Mouse (Mus musculus) stomach, embryonic 16.5 days (tissue): ENCODE measurements at regions not wholly inside any gene's neighbourhood (a gene's known extent, or its start where the extent isn't known, plus 50 kb on each side); places are given as distances from the start of the nearest gene placed in this dataset.
A peak's percentile ranks its signal among the peaks of the same experiment; 100 is the strongest.

ENCODE experiments used
- ATAC-seq: fragments of 200-750 bp; cut with Nextera tagmentation; 2 replicates; pipeline ENCODE4 v1.8.0; 2017; ENCODE audit warnings: moderate number of reproducible peaks, moderate TSS enrichment; ENCODE audit not compliant: insufficient read depth, low FRiP score
- H3K27ac ChIP-seq: fragments of 300-500 bp; sonication (generic); 2 replicates; pipeline ENCODE4 v1.5.1; 2014; ENCODE audit warnings: low read length
- H3K27me3 ChIP-seq: fragments of 300-500 bp; sonication (generic); 2 replicates; pipeline ENCODE4 v1.6.1; 2014; ENCODE audit warnings: low read length, control low read depth, mixed read lengths; ENCODE audit not compliant: control insufficient read depth, insufficient read depth
- H3K36me3 ChIP-seq: fragments of 300-500 bp; sonication (generic); 2 replicates; pipeline ENCODE4 v1.6.1; 2014; ENCODE audit warnings: low read length; ENCODE audit not compliant: control insufficient read depth, insufficient read depth
- H3K4me1 ChIP-seq: fragments of 300-500 bp; sonication (generic); 2 replicates; pipeline ENCODE4 v1.6.1; 2014; ENCODE audit warnings: low read length, control low read depth, mixed read lengths; ENCODE audit not compliant: control insufficient read depth, insufficient read depth
- H3K4me2 ChIP-seq: fragments of 300-500 bp; sonication (generic); 2 replicates; pipeline ENCODE4 v1.6.1; 2014; ENCODE audit warnings: low read depth, low read length, mixed read lengths
- H3K4me3 ChIP-seq: fragments of 300-500 bp; sonication (generic); replicated peaks from 2 replicates; pipeline ENCODE4 v1.5.1; 2014; ENCODE audit warnings: mild to moderate bottlenecking, low read length
- H3K9ac ChIP-seq: fragments of 300-500 bp; sonication (generic); 2 replicates; pipeline ENCODE4 v1.6.1; 2014; ENCODE audit warnings: low read length
- H3K9me3 ChIP-seq: fragments of 300-500 bp; sonication (generic); replicated peaks from 2 replicates; pipeline ENCODE4 v1.6.1; 2016; ENCODE audit warnings: low read length, control low read depth; ENCODE audit not compliant: control insufficient read depth
- WGBS: fragments of 180-500 bp; shearing (Covaris S2); extraction: QIAGEN DNeasy Blood & Tissue Kit; methylation state at CpG from one replicate; pipeline ENCODE4 v1.1.7; 2014; 5-methylcytosine and 5-hydroxymethylcytosine counted together

DNA sequence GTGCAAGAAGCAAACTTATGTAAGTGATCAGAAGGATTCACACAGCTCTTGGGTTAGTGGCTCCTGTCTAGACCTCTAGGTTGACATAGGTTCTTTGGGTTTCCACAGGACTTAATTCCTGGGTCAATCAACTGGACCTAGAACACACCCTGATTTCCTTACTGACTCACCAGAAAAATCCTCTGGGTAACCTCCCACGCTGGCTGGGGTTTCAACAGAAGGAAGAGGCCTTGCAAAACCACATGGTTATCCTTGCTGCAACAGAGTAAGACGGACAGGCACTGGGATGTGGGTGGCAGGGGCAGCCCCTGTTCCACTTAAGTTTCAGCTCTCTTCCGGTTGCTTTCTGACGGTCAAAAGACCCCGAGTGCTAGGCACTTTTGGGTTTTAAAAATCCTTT lies 88.2 kb upstream of the Ddhd1 start:
- H3K27me3 ChIP-seq = no peaks in the 10 kb centered on the region
- no peaks in the 10 kb centered on the region for H3K9me3 ChIP-seq
- no peak overlapping the region for H3K4me3 ChIP-seq
- 88% methylated on average over 5 of the region's 5 CpGs for WGBS
- H3K9ac ChIP-seq = no peak overlapping the region
- no peak for ATAC-seq
- no peaks in the 10 kb centered on the region for H3K4me1 ChIP-seq
- no peak overlapping the region for H3K27ac ChIP-seq
- no peaks in the 10 kb centered on the region for H3K36me3 ChIP-seq
- no peak overlapping the region for H3K4me2 ChIP-seq

DNA sequence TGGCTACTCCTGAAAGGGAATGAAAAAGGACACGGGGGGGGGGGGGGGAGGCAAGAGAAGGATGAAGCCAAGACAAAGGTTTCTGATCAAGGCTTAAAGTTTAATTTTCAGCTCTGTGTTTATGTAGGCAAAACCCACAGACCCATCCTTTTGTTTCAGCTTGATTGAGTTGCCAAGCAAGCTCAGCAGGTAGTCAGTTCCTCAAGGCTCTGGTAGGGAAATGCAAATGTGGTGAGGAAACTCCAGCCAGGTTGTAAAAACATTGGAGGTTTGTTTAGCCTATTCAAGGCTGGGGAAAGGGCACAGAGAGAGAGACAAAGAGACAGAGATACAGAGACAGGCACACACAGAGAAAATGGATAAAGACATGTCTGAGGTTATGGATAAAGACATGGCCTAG lies 99.4 kb upstream of the Ddhd1 start:
- H3K4me2 ChIP-seq = no peak overlapping the region
- H3K27ac ChIP-seq = no peak overlapping the region
- no peak overlapping the region for H3K4me3 ChIP-seq
- H3K9ac ChIP-seq = no peak overlapping the region
- no peaks in the 10 kb centered on the region for H3K9me3 ChIP-seq
- no peaks in the 10 kb centered on the region for H3K4me1 ChIP-seq
- H3K36me3 ChIP-seq = no peaks in the 10 kb centered on the region
- no peak for ATAC-seq
- 0% methylated on average over 1 of the region's 1 CpGs for WGBS
- no peaks in the 10 kb centered on the region for H3K27me3 ChIP-seq

DNA sequence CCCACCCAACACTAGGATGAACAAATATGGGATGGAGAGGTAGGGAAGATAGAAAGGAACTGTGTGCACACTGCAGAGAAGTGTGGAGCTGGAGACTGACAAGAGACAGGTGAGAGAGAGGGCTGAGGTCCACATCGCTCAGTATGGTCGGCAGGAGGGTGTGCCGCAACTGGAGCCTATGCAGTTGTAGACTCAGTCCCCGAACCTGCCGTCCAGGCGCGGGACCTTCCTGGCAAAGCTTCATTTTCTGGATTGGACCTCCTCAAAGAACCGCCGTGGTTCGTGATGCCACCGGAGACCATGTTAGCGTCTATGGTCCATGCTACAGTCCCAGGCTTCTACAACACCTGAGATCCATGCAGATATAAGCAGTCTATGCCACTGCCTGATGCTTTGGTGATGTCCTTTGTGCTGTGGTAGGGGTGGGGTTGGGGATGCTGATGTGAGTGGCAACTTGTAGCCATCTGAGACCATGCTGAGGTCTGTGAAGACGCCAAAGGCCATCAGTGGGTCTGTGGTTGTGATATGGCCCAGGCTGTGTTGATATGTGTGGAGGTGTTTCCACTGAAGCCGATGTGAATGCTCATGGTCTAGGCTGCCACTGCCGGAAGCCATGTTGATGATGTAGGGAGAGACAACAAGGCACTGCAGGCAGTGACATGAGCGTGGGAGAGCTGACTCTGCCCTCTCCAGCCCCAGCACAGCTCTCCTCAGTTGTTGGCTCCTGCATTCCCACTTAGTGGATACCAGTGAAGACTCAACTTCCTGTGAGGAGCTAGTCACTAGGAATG lies 103.1 kb upstream of the Ddhd1 start:
- Histone ChIP-seq H3K36me3 (no peaks in the 10 kb centered on the region), H3K4me1 (no peaks in the 10 kb centered on the region), H3K9ac (no peak overlapping the region), H3K4me2 (no peak overlapping the region), H3K4me3 (no peak overlapping the region), H3K9me3 (no peaks in the 10 kb centered on the region), H3K27me3 (no peaks in the 10 kb centered on the region), H3K27ac (no peak overlapping the region)
- WGBS = 94% methylated on average over 16 of the region's 16 CpGs
- no peak for ATAC-seq

DNA sequence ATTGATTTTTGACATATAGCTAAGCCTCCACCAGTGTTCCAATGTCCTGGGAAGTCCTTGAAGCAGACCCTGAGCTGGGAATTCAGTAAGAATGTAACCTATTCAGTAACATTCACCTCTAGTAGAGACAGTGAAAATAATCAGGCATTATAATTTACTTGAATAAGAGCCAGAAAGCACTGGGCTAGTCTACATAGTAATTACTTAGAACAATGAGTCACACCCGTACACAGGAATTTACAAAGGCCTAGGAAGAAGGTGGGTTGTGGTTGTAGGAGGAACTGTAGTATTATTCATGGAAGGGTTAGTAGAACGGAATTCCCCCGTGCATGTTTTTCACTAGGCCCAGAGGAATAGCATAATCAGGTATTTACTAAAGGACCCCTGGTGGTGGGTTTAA lies 106.3 kb upstream of the Ddhd1 start:
- no peak overlapping the region for H3K9ac ChIP-seq
- H3K27ac ChIP-seq = no peak overlapping the region
- no peaks in the 10 kb centered on the region for H3K9me3 ChIP-seq
- no peak overlapping the region for H3K4me2 ChIP-seq
- H3K36me3 ChIP-seq = no peaks in the 10 kb centered on the region
- no peaks in the 10 kb centered on the region for H3K4me1 ChIP-seq
- no peaks in the 10 kb centered on the region for H3K27me3 ChIP-seq
- WGBS = 63% methylated on average over 3 of the region's 3 CpGs
- no peak overlapping the region for H3K4me3 ChIP-seq
- ATAC-seq = no peak

DNA sequence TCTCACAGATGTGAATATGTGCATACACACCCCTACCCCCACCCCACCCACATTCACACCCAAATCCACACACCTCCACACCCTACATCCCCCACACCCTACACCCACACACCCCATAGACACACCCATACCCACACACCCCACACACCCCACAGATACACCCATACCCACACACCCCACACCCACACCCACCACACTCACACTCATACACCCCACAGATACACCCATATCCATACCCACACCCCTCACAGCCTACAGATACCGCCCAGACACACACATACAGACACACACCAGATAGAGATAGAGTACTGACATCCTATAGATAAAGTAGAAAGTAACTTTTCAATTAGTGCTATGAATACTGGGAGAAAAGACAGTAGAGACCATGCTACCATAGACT lies 108.6 kb upstream of the Ddhd1 start:
- no peak overlapping the region for H3K4me2 ChIP-seq
- no peaks in the 10 kb centered on the region for H3K4me1 ChIP-seq
- no peaks in the 10 kb centered on the region for H3K27me3 ChIP-seq
- H3K27ac ChIP-seq = no peak overlapping the region
- no peaks in the 10 kb centered on the region for H3K9me3 ChIP-seq
- 82% methylated on average over 1 of the region's 1 CpGs for WGBS
- peak; percentile 33; the same call in 1 of the 2 replicates for ATAC-seq
- H3K9ac ChIP-seq = no peak overlapping the region
- H3K4me3 ChIP-seq = no peak overlapping the region
- no peaks in the 10 kb centered on the region for H3K36me3 ChIP-seq

DNA sequence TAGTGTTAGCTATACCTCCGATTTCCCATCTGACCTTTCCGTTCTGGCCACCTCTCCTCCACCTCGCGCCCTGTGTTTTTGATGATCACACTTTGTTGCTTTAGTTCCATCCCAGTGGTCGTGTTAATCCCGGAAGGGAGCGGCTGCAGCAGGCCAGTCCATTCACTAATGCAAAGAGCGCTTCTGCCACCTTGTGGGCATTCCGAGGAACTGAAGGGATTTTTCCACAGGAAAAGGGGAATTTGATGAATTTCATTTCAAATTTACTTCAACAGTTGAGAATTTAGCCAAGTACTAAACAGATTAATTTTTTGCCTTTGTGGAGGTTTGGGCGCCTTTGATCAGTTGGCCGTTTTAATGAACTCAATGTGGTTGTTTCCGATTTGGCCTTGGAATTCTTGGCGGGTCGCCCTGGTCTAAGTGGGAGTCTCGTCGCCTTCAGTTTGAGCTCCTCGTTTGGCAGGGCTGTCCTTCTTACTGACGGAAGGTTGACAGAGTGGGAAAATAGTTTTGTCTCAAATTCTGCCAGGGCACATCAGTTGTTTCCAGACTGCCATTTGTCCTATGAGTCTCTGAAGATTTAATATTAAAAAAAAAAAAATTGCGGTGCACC lies 114.8 kb upstream of the Ddhd1 start:
- ATAC-seq = peak; percentile 60; the same call in 1 of the 2 replicates
- Histone ChIP-seq H3K27ac (no peak overlapping the region), H3K27me3 (no peaks in the 10 kb centered on the region), H3K4me2 (peak overlapping the region; percentile 42), H3K4me3 (peak overlapping the region; percentile 5), H3K4me1 (no peaks in the 10 kb centered on the region), H3K9ac (peak overlapping the region; percentile 68), H3K36me3 (no peaks in the 10 kb centered on the region), H3K9me3 (no peaks in the 10 kb centered on the region)
- WGBS = 14% methylated on average over 19 of the region's 19 CpGs

DNA sequence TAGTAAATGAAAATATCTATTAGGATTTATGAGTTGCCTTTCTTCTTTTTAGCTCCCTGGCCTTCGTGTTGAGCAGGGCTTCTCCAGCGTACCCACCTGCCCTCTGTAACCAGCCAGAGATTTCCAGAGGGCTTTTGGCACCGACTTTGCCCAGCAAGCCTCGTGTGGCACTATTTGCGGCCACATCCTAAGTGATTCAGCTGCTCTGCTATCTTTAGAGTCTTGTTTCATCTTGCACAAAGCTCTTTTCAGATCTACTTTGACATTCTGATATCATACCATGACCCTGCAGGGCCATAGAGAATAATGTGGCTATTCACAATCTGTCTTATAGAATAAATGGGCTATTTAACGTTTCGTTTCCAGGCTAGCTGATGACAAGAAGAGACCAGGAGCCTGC lies 115.4 kb upstream of the Ddhd1 start:
- Histone ChIP-seq H3K4me3 (no peak overlapping the region), H3K27ac (no peak overlapping the region), H3K4me1 (no peaks in the 10 kb centered on the region), H3K9ac (no peak overlapping the region), H3K4me2 (no peak overlapping the region), H3K36me3 (no peaks in the 10 kb centered on the region), H3K27me3 (no peaks in the 10 kb centered on the region), H3K9me3 (no peaks in the 10 kb centered on the region)
- ATAC-seq = no peak
- whole genome bisulfite sequencing = 70% methylated on average over 7 of the region's 7 CpGs

DNA sequence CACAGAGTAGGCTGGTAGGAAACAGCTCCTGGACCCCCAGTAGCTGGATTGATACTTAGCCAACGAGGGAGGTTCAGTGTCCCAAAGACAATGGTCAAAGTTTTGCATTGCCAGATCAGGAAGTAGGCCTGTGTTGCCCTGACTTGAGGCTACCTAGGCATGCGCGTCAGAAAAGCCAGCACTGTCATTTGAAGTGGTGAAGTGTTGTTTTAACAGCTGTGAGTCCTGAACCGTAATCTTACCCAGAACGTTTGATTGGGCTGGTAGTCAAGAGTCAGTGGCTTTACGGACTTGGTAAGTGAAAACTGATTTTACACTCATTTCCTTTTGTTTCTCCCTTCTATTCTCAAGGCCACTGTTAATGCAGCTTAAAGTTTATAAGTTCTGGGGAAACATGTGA lies 123.9 kb upstream of the Ddhd1 start:
- 80% methylated on average over 6 of the region's 6 CpGs for WGBS
- H3K27ac ChIP-seq = no peak overlapping the region
- H3K4me2 ChIP-seq = no peak overlapping the region
- no peak for ATAC-seq
- no peak overlapping the region for H3K9ac ChIP-seq
- H3K9me3 ChIP-seq = no peaks in the 10 kb centered on the region
- H3K4me1 ChIP-seq = no peaks in the 10 kb centered on the region
- H3K4me3 ChIP-seq = no peak overlapping the region
- no peaks in the 10 kb centered on the region for H3K27me3 ChIP-seq
- no peaks in the 10 kb centered on the region for H3K36me3 ChIP-seq

DNA sequence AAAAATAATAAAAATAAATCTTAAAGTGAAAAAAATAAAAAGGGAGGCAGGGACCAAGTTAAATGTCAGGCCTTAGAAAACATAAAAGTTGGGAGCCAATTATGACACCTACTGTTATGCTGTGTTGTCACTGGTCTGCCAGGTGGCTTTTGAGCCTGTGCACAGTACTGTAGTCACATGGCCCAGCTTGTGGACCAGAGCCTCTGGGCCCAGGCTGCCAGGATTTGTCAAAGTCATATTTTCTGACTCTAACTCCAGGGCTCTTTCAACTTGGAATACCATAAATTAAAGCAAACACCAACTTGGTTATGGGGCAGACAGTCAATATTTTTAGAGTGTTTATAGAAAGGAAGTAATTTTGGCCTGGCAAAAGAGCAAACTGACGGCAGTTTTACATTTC lies 137.0 kb upstream of the Ddhd1 start:
- no peak overlapping the region for H3K9ac ChIP-seq
- H3K9me3 ChIP-seq = no peaks in the 10 kb centered on the region
- ATAC-seq = no peak
- H3K4me2 ChIP-seq = no peak overlapping the region
- no peaks in the 10 kb centered on the region for H3K36me3 ChIP-seq
- no peaks in the 10 kb centered on the region for H3K27me3 ChIP-seq
- peaks cover 3% of the 10 kb centered on the region; the same call in 1 of the 2 replicates for H3K4me1 ChIP-seq
- 49% methylated on average over 1 of the region's 1 CpGs for WGBS
- no peak overlapping the region for H3K27ac ChIP-seq
- no peak overlapping the region for H3K4me3 ChIP-seq
